Mouse (Mus musculus) liver, embryonic 12.5 days (tissue): ENCODE measurements around the gene Dnajb2. TPM values are rescaled to one million over a fixed set of nuclear protein-coding genes. Genes with fewer than 3 reads are reported as not detected.

Experiments
- ATAC-seq: fragments of 200-750 bp; cut with Nextera tagmentation; 2 replicates; pipeline ENCODE4 v1.8.0; 2017; ENCODE audit warnings: moderate number of reproducible peaks, mild to moderate bottlenecking, moderate library complexity
- H3K27ac ChIP-seq: fragments of 300-500 bp; sonication (generic); 2 replicates; pipeline ENCODE4 v1.5.1; 2016; ENCODE audit warnings: mild to moderate bottlenecking
- H3K27me3 ChIP-seq: fragments of 300-500 bp; sonication (generic); replicated peaks from 2 replicates; pipeline ENCODE4 v1.6.1; 2016; ENCODE audit warnings: mild to moderate bottlenecking, moderate library complexity
- H3K36me3 ChIP-seq: fragments of 300-500 bp; sonication (generic); 2 replicates; pipeline ENCODE4 v1.6.1; 2016; ENCODE audit warnings: mild to moderate bottlenecking, moderate library complexity
- H3K4me1 ChIP-seq: fragments of 300-500 bp; sonication (generic); 2 replicates; pipeline ENCODE4 v1.6.1; 2016
- H3K4me2 ChIP-seq: fragments of 300-500 bp; sonication (generic); 2 replicates; pipeline ENCODE4 v1.6.1; 2016; ENCODE audit warnings: mild to moderate bottlenecking, moderate library complexity
- H3K4me3 ChIP-seq: fragments of 300-500 bp; sonication (generic); 2 replicates; pipeline ENCODE4 v1.5.1; 2016; ENCODE audit warnings: mild to moderate bottlenecking, moderate library complexity
- H3K9ac ChIP-seq: fragments of 300-500 bp; sonication (generic); 2 replicates; pipeline ENCODE4 v1.6.1; 2016; ENCODE audit warnings: mild to moderate bottlenecking, moderate library complexity
- H3K9me3 ChIP-seq: fragments of 300-500 bp; sonication (generic); replicated peaks from 2 replicates; pipeline ENCODE4 v1.6.1; 2016; ENCODE audit warnings: mild to moderate bottlenecking, moderate library complexity
- WGBS: fragments of 180-500 bp; shearing (Covaris S2); methylation state at CpG from one replicate; pipeline ENCODE4 v1.1.7; 2016; ENCODE audit not compliant: insufficient replicate concordance; 5-methylcytosine and 5-hydroxymethylcytosine counted together
- microRNA-seq: library from miRNA; unstranded; fragments of <30 nt; microRNA quantifications from one replicate; pipeline ENCODE4, GENCODE M21; 2017
- polyA plus RNA-seq: library from polyadenylated mRNA; unstranded; fragments of >200 nt; fragmentation: Nextera tagmentation; extraction: Ambion mirVana; gene quantifications from 2 replicates; pipeline ENCODE4 v1.2.1, GENCODE M21; 2016

The Dnajb2 gene
- polyA plus RNA-seq, 1 experiment from 2014 or later: 27.2 TPM

GRCm38 (mm10) chr1:75289888-75290431 is 53.8 kb downstream of the Dnajb2 start:
- Histone ChIP-seq H3K27ac (no peak overlapping the region), H3K9ac (no peak overlapping the region), H3K36me3 (no peaks in the 10 kb centered on the region), H3K4me2 (no peak overlapping the region), H3K4me1 (no peaks in the 10 kb centered on the region), H3K9me3 (no peaks in the 10 kb centered on the region), H3K27me3 (peaks cover 13% of the 10 kb centered on the region; the same call in 1 of the 2 replicates), H3K4me3 (no peak overlapping the region)
- 53% methylated on average over 8 of the region's 8 CpGs for WGBS
- ATAC-seq: no peak

DNA sequence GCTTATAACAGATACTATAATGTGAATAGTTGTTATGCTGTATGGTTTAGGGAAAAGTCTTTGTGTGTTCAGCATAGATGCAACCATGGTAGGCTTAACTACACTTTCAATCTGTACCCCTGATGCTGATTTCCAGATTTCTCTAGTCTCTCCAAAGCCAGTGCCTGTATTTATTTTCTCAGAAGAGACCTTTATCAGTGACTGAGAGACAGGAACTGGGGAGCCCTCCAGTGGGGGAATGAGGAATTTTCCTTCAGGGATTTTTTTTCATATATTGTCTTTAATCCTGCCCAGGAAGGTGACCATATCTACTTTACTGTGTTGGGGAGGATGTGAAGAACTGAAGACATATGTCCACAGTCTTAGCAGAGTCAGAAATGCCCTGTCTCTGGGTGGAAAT is 54.4 kb downstream of the Dnajb2 start:
- Histone ChIP-seq H3K27me3 (peaks cover 13% of the 10 kb centered on the region; the same call in 1 of the 2 replicates), H3K4me1 (no peaks in the 10 kb centered on the region), H3K9ac (no peak overlapping the region), H3K36me3 (no peaks in the 10 kb centered on the region), H3K27ac (no peak overlapping the region), H3K4me3 (no peak overlapping the region), H3K4me2 (no peak overlapping the region), H3K9me3 (no peaks in the 10 kb centered on the region)
- no peak for ATAC-seq

DNA sequence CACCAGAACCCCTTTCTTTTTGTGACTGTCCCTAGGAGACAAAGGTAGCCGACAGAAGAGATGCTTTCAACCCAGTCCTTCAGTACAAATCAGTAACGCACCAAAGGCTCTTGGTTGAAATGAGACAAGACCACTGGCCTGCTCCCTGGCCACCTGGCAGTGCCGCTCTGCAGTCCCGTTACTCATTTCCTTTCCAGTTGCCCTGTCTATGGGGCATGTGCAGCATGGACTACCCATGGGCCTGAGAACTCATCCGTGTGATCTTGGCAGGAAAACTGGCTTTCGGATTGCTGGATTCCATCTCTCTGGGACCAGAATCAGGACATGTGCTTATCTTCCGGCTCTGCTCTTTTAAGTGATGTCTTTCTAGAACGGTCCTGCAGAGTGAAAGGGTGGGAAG is 55.1 kb downstream of the Dnajb2 start:
- H3K36me3 ChIP-seq: no peaks in the 10 kb centered on the region
- no peak overlapping the region for H3K9ac ChIP-seq
- H3K4me1 ChIP-seq: no peaks in the 10 kb centered on the region
- no peak overlapping the region for H3K27ac ChIP-seq
- H3K4me2 ChIP-seq: no peak overlapping the region
- 69% methylated on average over 8 of the region's 8 CpGs for WGBS
- peaks cover 19% of the 10 kb centered on the region; the same call in 1 of the 2 replicates for H3K27me3 ChIP-seq
- H3K4me3 ChIP-seq: no peak overlapping the region
- no peaks in the 10 kb centered on the region for H3K9me3 ChIP-seq
- no peak for ATAC-seq

DNA sequence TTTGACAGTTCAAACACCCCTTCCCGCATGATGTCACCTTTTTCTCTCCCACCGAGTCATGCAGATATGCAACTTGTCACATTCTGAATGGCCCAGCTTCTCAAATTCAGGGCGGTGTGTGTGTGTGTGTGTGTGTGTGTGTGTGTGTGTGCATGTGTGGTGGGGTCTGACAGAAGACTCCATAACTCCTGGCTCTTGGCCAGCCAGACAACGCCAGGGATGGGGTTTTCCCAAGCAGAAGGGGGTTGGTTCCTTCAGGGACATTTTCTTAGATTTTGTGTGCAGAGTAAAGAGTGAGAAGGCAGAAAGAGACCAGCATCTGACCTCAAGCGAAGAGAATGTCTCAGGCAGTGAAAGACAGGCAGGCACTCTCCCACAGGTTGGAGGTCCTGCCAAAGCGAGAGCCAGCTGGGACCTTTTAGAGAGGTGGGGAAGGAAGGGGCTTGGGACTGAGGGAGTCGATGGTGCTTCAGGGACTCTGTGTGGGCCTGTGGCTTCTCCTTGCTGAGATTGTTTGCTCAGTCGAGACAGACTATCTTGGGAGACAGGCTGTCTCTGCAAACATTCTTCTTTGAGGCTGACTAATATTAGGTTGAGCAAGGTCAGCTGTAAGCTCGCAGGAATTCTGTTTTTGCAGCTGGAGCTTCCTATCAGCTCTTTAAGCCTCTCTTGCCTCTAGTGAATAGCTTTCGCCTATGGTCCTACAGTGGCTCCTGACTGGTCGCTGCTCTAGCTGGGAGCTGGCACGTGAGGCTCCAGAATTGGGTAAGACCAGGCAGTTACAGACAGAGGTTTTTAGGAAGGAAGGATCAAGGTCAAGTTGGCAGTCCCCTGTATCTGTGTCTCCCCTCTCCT is 56.5 kb downstream of the Dnajb2 start:
- Histone ChIP-seq H3K4me1 (no peaks in the 10 kb centered on the region), H3K4me2 (no peak overlapping the region), H3K27me3 (peaks cover 15% of the 10 kb centered on the region; the same call in 1 of the 2 replicates), H3K27ac (0 out of 2 replicates have a peak overlapping the region, but pooled peaks have one; percentile 17), H3K9ac (no peak overlapping the region), H3K36me3 (no peaks in the 10 kb centered on the region), H3K9me3 (no peaks in the 10 kb centered on the region), H3K4me3 (no peak overlapping the region)
- WGBS: 36% methylated on average over 12 of the region's 12 CpGs
- ATAC-seq: no peak

GRCm38 (mm10) chr1:75293331-75293701 is 57.1 kb downstream of the Dnajb2 start:
- H3K9ac ChIP-seq: no peak overlapping the region
- no peaks in the 10 kb centered on the region for H3K4me1 ChIP-seq
- no peak for ATAC-seq
- H3K4me3 ChIP-seq: no peak overlapping the region
- H3K9me3 ChIP-seq: no peaks in the 10 kb centered on the region
- 66% methylated on average over 5 of the region's 5 CpGs for WGBS
- no peak overlapping the region for H3K4me2 ChIP-seq
- H3K36me3 ChIP-seq: no peaks in the 10 kb centered on the region
- H3K27ac ChIP-seq: no peak overlapping the region
- peaks cover 15% of the 10 kb centered on the region; the same call in 1 of the 2 replicates for H3K27me3 ChIP-seq

GRCm38 (mm10) chr1:75294294-75294693 is 58.1 kb downstream of the Dnajb2 start:
- no peak for ATAC-seq
- Histone ChIP-seq H3K27me3 (peaks cover 15% of the 10 kb centered on the region; the same call in 1 of the 2 replicates), H3K4me3 (no peak overlapping the region), H3K4me1 (no peaks in the 10 kb centered on the region), H3K4me2 (no peak overlapping the region), H3K9me3 (no peaks in the 10 kb centered on the region), H3K27ac (no peak overlapping the region), H3K36me3 (no peaks in the 10 kb centered on the region), H3K9ac (no peak overlapping the region)
- 42% methylated on average over 5 of the region's 5 CpGs for WGBS

Small RNA genes within 50 kb of the gene (microRNA-seq; reads per million reads assigned to microRNA genes)
- not detected for gene Gm27943

Other genes with a start within 250 kb of the Dnajb2 start
- 6.7 and 6.8 TPM in 2 replicates for gene Nhej1, start 111.2 kb upstream of the Dnajb2 start, polyA plus RNA-seq
- 0.36 and 1.1 TPM in 2 replicates for gene Slc23a3, start 102.5 kb upstream of the Dnajb2 start, polyA plus RNA-seq
- gene Cnppd1, start 93.7 kb upstream of the Dnajb2 start, polyA plus RNA-seq: 53.2 and 54.0 TPM in 2 replicates
- gene Retreg2, start 93.6 kb upstream of the Dnajb2 start, polyA plus RNA-seq: 69.4 and 73.5 TPM in 2 replicates
- gene Zfand2b, start 67.8 kb upstream of the Dnajb2 start, polyA plus RNA-seq: 43.5 and 46.3 TPM in 2 replicates
- 82.0 and 86.2 TPM in 2 replicates for gene Abcb6, start 56.0 kb upstream of the Dnajb2 start, polyA plus RNA-seq
- 13.4 and 14.5 TPM in 2 replicates for gene Ankzf1, start 44.3 kb upstream of the Dnajb2 start, polyA plus RNA-seq
- gene Atg9a, start 44.2 kb upstream of the Dnajb2 start, polyA plus RNA-seq: 26.2 and 27.3 TPM in 2 replicates
- 5.2 and 6.1 TPM in 2 replicates for gene Glb1l, start 25.6 kb upstream of the Dnajb2 start, polyA plus RNA-seq
- 107 and 110 TPM in 2 replicates for gene Stk16, start 25.6 kb upstream of the Dnajb2 start, polyA plus RNA-seq
- 465 and 490 TPM in 2 replicates for gene Tuba4a, start 16.5 kb upstream of the Dnajb2 start, polyA plus RNA-seq
- not detected in 2 replicates for gene A630095N17Rik, start 4.3 kb upstream of the Dnajb2 start, polyA plus RNA-seq
- 0.79 and 0.82 TPM in 2 replicates for gene Ptprn, start 28.1 kb downstream of the Dnajb2 start, polyA plus RNA-seq
- gene Resp18, start 42.0 kb downstream of the Dnajb2 start, polyA plus RNA-seq: 0.32 TPM in 1 of 2 replicates, not detected in the other
- 66.3 and 67.4 TPM in 2 replicates for gene Dnpep, start 81.6 kb downstream of the Dnajb2 start, polyA plus RNA-seq
- 6.9 and 7.4 TPM in 2 replicates for gene Des, start 123.9 kb downstream of the Dnajb2 start, polyA plus RNA-seq
- gene Speg, start 138.9 kb downstream of the Dnajb2 start, polyA plus RNA-seq: 11.4 and 14.3 TPM in 2 replicates
- gene Gmppa, start 199.5 kb downstream of the Dnajb2 start, polyA plus RNA-seq: 44.0 and 47.9 TPM in 2 replicates
- gene Asic4, start 214.0 kb downstream of the Dnajb2 start, polyA plus RNA-seq: 0.83 and 1.3 TPM in 2 replicates
- gene Chpf, start 242.9 kb downstream of the Dnajb2 start, polyA plus RNA-seq: 13.0 and 14.5 TPM in 2 replicates
- gene Tmem198, start 243.1 kb downstream of the Dnajb2 start, polyA plus RNA-seq: 0.18 and 0.20 TPM in 2 replicates